ENCODE assay signal across 8 mouse cellular contexts in the genomic region with DNA sequence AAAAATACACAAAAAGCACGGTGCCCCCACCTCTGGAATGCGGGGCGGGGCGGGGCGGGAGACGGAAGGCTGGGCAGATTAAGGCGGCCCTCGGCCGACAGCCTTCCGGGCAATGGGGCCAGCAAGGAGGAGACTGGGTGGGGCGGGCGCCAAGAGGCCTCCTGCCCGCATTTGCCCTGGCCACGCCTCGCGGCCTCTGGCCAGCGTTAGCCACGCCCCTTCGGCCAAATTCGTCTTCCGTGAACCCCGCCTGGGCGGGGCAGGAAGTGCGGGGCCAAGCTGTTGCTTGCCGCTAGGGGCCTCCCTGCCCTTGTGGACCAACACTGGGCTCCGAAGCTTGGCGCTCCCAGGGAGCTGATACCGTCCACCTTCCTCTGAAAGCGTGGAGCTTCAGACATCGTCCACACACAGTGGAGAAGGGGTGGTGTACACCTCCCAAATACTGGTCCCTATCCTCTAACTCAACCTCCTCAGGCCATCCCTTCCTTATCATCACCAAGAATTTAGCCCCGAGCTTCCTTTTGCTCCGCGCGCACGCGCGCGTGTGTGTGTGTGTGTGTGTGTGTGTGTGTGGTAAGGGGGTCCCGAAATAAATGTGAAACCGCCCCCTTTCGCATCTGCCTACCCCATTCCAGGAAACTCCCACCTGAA. TPM values are rescaled to one million over a fixed set of nuclear protein-coding genes. Genes with fewer than 3 reads are reported as not detected.
DNase-seq lines count a peak whose midpoint lies in the region; ATAC-seq lines count a peak whose summit lies in the region.

No protein-coding gene starts in this region.

- peaks cover 19% of the 10 kb centered on the region for H3K36me3 ChIP-seq in embryonic facial prominence, embryonic 15.5 days
- peaks cover 21% of the 10 kb centered on the region for H3K36me3 ChIP-seq in kidney, embryonic 14.5 days (ENCODE audit: control insufficient read depth, insufficient read depth, low read length)
- H3K36me3 ChIP-seq in limb, embryonic 15.5 days, result peaks cover 24% of the 10 kb centered on the region

- peaks cover 33% of the 10 kb centered on the region for H3K4me1 ChIP-seq in embryonic facial prominence, embryonic 15.5 days
- peaks cover 12% of the 10 kb centered on the region for H3K4me1 ChIP-seq in kidney, embryonic 14.5 days (ENCODE audit: control insufficient read depth, insufficient read depth, low read length)
- H3K4me1 ChIP-seq in limb, embryonic 15.5 days, result peaks cover 42% of the 10 kb centered on the region

- peak; percentile 89 for ATAC-seq in embryonic facial prominence, embryonic 15.5 days (ENCODE audit: insufficient number of reproducible peaks, low FRiP score, low TSS enrichment, low read depth)
- ATAC-seq in kidney, embryonic 14.5 days (ENCODE audit: low FRiP score, low TSS enrichment), result peak; percentile 94
- peak; percentile 88 for ATAC-seq in limb, embryonic 15.5 days (ENCODE audit: insufficient number of reproducible peaks, low FRiP score, low TSS enrichment, low read depth)

- H3K4me3 ChIP-seq in embryonic facial prominence, embryonic 15.5 days (replicated peaks), result peak overlapping the region; percentile 44
- peak overlapping the region; percentile 42 for H3K4me3 ChIP-seq in kidney, embryonic 14.5 days (ENCODE audit: low read length)
- peak overlapping the region; percentile 44 for H3K4me3 ChIP-seq in limb, embryonic 15.5 days

- H3K4me2 ChIP-seq in embryonic facial prominence, embryonic 15.5 days (replicated peaks), result peak overlapping the region; percentile 80
- H3K4me2 ChIP-seq in kidney, embryonic 14.5 days (replicated peaks; ENCODE audit: low read depth, low read length), result peak overlapping the region; percentile 75
- peak overlapping the region; percentile 81 for H3K4me2 ChIP-seq in limb, embryonic 15.5 days

- H3K9ac ChIP-seq in embryonic facial prominence, embryonic 15.5 days, result peak overlapping the region; percentile 39
- peak overlapping the region; percentile 63 for H3K9ac ChIP-seq in kidney, embryonic 14.5 days (ENCODE audit: low read depth, low read length)
- H3K9ac ChIP-seq in limb, embryonic 15.5 days, result peak overlapping the region; percentile 40

- H3K27ac ChIP-seq in embryonic facial prominence, embryonic 15.5 days (replicated peaks), result peak overlapping the region; percentile 94
- peak overlapping the region; percentile 97 for H3K27ac ChIP-seq in kidney, embryonic 14.5 days (ENCODE audit: low read depth, low read length)
- H3K27ac ChIP-seq in limb, embryonic 15.5 days, result peak overlapping the region; percentile 96

- H3K9me3 ChIP-seq in embryonic facial prominence, embryonic 15.5 days (replicated peaks), result no peaks in the 10 kb centered on the region
- H3K9me3 ChIP-seq in kidney, embryonic 14.5 days (ENCODE audit: control insufficient read depth, low read length), result no peaks in the 10 kb centered on the region
- H3K9me3 ChIP-seq in limb, embryonic 15.5 days, result no peaks in the 10 kb centered on the region

- H3K27me3 ChIP-seq in embryonic facial prominence, embryonic 15.5 days, result no peaks in the 10 kb centered on the region
- H3K27me3 ChIP-seq in kidney, embryonic 14.5 days (ENCODE audit: control insufficient read depth, insufficient read depth, low read length), result no peaks in the 10 kb centered on the region
- H3K27me3 ChIP-seq in limb, embryonic 15.5 days, result no peaks in the 10 kb centered on the region; the same call in 1 of the 2 replicates

- DNase-seq in 3T3-L1 (ENCODE audit: low read depth, low spot score), result peak; percentile 98
- DNase-seq in adrenal gland, postnatal 4 days (ENCODE audit: low spot score in 2 of 2), result peak; percentile 98 to 99
- peak; percentile 98 to 99 for DNase-seq in heart, adult 9 months (ENCODE audit: low spot score in 2 of 2)
- DNase-seq in monocyte, adult 2 months (ENCODE audit: low read depth in 1 of 2, low spot score in 2 of 2), result peak; percentile 96 to 97
- DNase-seq in spleen, postnatal 36 days (ENCODE audit: low spot score in 2 of 2), result peak; percentile 98

- WGBS in embryonic facial prominence, embryonic 15.5 days, result under 1% methylated on average over 41 of the region's 41 CpGs
- under 1% methylated on average over 40 of the region's 41 CpGs for WGBS in kidney, embryonic 14.5 days
- WGBS in limb, embryonic 15.5 days, result under 1% methylated on average over 40 of the region's 41 CpGs

RNA-seq across cellular contexts. Expression of a gene that starts 6.1 kb away (rescaled TPM):
- 100 to 1,000 TPM; 156 to 162 TPM for total RNA-seq in adrenal gland, postnatal 4 days (2021)
- 86.6 and 89.3 TPM in 2 replicates for polyA plus RNA-seq in embryonic facial prominence, embryonic 15.5 days (2015; fragmentation: Nextera tagmentation; extraction: Ambion mirVana)
- polyA plus RNA-seq in kidney, embryonic 14.5 days (2014; fragmentation: Nextera tagmentation; extraction: Ambion mirVana), result 66.7 and 86.0 TPM in 2 replicates
- polyA plus RNA-seq in limb, embryonic 15.5 days (2015; fragmentation: Nextera tagmentation; extraction: Ambion mirVana), result 82.4 and 85.4 TPM in 2 replicates

RNA-seq across cellular contexts. Expression of a gene that starts 11.8 kb away (rescaled TPM):
- 1 to 10 TPM; 1.6 to 7.1 TPM for total RNA-seq in adrenal gland, postnatal 4 days (2021)
- 0.08 and 0.16 TPM in 2 replicates for polyA plus RNA-seq in embryonic facial prominence, embryonic 15.5 days (2015; fragmentation: Nextera tagmentation; extraction: Ambion mirVana)
- polyA plus RNA-seq in kidney, embryonic 14.5 days (2014; fragmentation: Nextera tagmentation; extraction: Ambion mirVana), result 2.8 and 6.7 TPM in 2 replicates
- polyA plus RNA-seq in limb, embryonic 15.5 days (2015; fragmentation: Nextera tagmentation; extraction: Ambion mirVana), result 0.15 and 0.20 TPM in 2 replicates

RNA-seq across cellular contexts. Expression of a gene that starts 22.4 kb away (rescaled TPM):
- total RNA-seq in adrenal gland, postnatal 4 days (2021), result 10 to 100 TPM; 10.2 to 13.6 TPM
- 3.7 and 4.7 TPM in 2 replicates for polyA plus RNA-seq in embryonic facial prominence, embryonic 15.5 days (2015; fragmentation: Nextera tagmentation; extraction: Ambion mirVana)
- polyA plus RNA-seq in kidney, embryonic 14.5 days (2014; fragmentation: Nextera tagmentation; extraction: Ambion mirVana), result 2.0 and 5.2 TPM in 2 replicates
- polyA plus RNA-seq in limb, embryonic 15.5 days (2015; fragmentation: Nextera tagmentation; extraction: Ambion mirVana), result 3.4 and 4.4 TPM in 2 replicates

RNA-seq across cellular contexts. Expression of a gene that starts 35.5 kb away (rescaled TPM):
- under 1 TPM; 0.48 to 0.50 TPM for total RNA-seq in adrenal gland, postnatal 4 days (2021)
- polyA plus RNA-seq in embryonic facial prominence, embryonic 15.5 days (2015; fragmentation: Nextera tagmentation; extraction: Ambion mirVana), result 2.5 and 2.8 TPM in 2 replicates
- polyA plus RNA-seq in kidney, embryonic 14.5 days (2014; fragmentation: Nextera tagmentation; extraction: Ambion mirVana), result 0.44 and 0.79 TPM in 2 replicates
- polyA plus RNA-seq in limb, embryonic 15.5 days (2015; fragmentation: Nextera tagmentation; extraction: Ambion mirVana), result 1.6 and 2.0 TPM in 2 replicates

Comparison
In these comparisons a context has a peak if more than half of its experiments do, and no peak if none do; other contexts are left out.
1. Peak in every context shown above with its lines: DNase-seq, ATAC-seq, H3K4me3 ChIP-seq and H3K27ac ChIP-seq.